Mouse (Mus musculus): Measurements from ENCODE around the gene Ulk4.
"Not testable (repeated sequence)": the region's sequence is repeated elsewhere in the genome, so short reads cannot be mapped to it uniquely, and the experiment has no call there.

Gene Ulk4

DNA sequence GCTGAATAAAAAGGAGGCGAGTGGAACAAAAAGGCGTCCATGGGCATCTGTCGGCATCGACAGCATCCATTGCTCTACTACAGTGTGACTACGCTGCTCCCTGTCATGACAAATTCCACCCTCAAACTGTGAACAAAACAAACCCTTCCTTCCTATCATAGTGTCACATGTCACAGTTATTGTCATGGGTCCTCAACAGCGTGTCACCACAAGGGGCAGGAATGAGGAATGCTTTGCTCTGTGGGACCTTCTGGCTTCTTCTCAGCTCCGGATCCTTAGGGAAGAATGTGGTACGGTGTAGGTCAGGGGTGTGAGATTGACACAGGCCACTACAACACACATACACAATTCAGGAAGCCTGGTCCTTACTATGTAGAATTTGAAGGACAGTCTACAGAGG, 218.5 kb downstream of the Ulk4 start:
- DNase-seq = no peak

GRCm38 (mm10) chr9:121058116-121058515, 218.9 kb downstream of the Ulk4 start:
- DNase-seq = no peak

DNA sequence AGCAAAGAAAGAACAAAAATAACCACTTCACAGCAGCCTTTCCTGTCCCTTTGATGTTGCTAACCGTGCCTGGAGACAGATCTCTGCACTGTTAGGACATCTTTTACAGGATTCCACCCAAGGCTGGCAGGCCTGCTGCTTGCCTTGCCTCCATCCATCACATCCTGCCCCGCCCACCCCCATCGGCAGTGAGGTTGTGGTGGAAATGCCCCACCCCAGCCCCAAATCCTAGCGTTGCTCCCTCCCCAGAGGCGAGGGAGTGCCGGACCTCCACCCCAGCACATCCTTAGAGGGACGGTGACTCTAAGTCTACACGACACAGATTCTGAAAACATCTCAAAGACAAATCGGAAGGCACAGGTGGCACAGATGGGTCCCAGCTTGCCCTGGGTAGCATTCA, 219.6 kb downstream of the Ulk4 start:
- no peak for DNase-seq

GRCm38 (mm10) chr9:121056526-121056925, 220.5 kb downstream of the Ulk4 start:
- DNase-seq = no peak

DNA sequence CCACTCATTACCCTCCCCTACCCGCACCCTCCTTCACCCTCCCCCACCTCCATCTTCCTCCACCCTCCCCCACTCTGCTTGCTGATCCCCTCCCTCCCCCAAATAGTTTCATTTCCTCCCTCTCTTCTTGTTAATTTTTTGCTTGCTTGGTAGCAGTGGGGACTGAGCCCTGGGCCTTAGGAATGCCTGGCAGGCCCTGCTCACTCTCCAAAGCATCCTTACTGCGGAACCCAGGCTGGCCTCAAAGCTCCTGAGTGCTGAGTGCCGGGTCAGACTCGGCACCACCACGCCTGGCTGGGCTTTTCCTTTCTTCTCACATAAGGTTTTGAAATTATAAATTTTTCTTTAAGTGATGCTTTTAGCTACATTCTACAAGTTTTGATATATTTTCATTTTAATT, 221.0 kb downstream of the Ulk4 start:
- DNase-seq = no peak

DNA sequence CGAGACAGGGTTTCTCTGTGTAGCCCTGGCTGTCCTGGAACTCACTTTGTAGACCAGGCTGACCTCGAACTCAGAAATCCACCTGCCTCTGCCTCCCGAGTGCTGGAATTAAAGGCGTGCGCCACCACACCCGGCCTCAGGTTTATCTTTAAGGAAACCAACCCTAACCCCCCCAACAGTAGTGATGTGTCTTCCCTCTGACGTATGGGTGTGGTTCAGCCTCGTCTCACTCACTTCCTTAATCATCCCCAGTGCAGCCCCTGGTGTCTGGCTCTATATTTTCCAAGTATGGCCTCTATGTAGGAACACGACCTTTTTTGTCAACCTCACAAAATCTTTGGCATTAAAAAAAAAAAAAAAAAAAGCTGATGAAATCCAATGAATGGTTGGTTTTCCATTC, 231.3 kb downstream of the Ulk4 start:
- DNase-seq = not testable (repeated sequence)

GRCm38 (mm10) chr9:121044471-121045206, 232.4 kb downstream of the Ulk4 start:
- DNase-seq = no peak

- DNase-seq = no peak
These were observed 234.0 kb downstream of the Ulk4 start for GRCm38 (mm10) chr9:121043021-121043420.

- DNase-seq = no peak
These were observed 238.6 kb downstream of the Ulk4 start for GRCm38 (mm10) chr9:121038396-121038795.

GRCm38 (mm10) chr9:121037975-121038374, 239.0 kb downstream of the Ulk4 start:
- DNase-seq = no peak

DNA sequence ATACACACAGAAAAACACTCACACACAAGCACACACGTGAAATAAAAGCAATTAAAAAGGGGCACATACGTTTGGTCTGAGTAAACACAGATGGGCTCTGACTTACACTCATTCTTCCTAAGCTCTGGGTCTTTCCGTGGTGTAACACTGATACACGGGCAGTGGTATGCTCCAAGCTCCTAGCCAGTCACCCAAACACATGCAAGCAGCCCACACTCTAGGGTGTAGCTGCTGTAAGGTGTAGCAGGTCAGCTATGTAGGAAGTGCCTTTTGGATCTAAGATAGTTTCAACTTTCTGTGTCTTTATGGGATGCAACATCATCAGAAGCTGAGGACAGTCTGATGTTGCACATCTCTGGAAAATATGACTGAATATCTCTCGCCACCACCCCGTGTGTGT, 241.7 kb downstream of the Ulk4 start:
- DNase-seq = no peak

GRCm38 (mm10) chr9:121033596-121033995, 243.4 kb downstream of the Ulk4 start:
- no peak for DNase-seq

DNA sequence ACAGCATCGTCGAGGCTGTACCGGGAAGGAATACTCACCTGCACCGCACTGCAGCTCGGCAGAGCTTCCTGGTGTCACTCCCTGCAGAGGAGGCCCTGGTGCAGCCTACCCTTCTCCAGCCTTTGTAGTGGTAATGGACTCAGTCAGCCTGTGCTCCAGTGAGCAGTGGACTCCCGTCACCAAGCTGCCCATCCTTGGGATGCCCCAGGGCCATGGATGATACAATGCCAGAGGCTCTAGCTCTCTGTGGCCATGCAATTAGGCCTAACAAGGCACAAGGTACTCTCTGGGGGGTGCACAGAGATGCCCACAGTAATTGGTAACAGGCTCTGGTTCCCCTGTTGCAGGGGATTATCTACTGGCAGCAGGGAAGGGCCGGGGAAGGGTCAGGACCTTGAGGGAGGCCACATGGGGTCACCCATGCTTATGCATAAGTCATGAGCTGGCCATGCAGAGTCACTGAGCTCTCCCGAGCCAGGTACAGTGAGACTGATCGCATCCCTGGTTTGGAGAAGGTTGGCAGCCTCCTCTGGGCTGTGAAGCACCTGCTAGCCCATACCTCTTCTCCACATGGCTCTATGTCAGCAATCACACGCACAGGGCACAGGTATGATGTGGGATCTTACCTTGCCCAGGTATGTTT, 244.6 kb downstream of the Ulk4 start:
- DNase-seq = no peak

GRCm38 (mm10) chr9:121030949-121031348, 246.0 kb downstream of the Ulk4 start:
- no peak for DNase-seq

GRCm38 (mm10) chr9:121029786-121030185, 247.2 kb downstream of the Ulk4 start:
- no peak for DNase-seq

DNA sequence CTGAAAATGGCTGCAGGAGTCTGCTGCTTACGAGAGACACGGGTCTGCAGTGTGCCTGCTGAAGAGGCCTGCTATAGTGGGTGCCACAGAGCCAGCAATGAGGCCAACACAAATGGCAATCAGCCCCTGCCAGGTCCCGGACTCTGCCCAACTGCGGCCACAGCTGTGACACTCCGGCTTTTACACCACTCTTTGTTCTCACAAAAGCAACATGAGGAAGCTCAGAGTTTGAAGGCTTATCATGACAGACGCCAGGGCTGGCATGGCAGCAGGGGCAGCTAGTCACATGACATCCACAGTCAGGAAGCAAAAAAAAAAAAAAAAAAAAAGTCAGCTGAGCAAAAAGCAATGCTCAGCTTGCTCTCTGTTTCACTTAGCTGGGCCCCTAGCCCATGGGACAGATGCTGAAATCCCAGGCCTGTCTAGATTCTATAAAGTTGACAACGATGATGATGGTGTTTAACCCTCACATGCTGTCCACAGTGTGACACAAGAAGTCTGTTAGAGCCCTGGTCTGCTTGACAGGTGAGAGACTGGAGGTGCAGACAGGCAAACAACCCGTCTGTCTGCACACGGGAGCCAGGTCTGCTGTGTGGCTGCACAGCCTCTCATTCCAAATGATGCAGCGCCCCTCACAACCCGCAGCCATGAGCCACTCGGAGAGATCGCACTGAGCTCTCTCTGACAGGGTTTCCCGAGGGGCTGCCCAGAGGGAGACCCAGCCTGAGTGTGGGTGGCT, 253.3 kb downstream of the Ulk4 start:
- no peak for DNase-seq

GRCm38 (mm10) chr9:121020360-121020759, 256.6 kb downstream of the Ulk4 start:
- no peak for DNase-seq

DNA sequence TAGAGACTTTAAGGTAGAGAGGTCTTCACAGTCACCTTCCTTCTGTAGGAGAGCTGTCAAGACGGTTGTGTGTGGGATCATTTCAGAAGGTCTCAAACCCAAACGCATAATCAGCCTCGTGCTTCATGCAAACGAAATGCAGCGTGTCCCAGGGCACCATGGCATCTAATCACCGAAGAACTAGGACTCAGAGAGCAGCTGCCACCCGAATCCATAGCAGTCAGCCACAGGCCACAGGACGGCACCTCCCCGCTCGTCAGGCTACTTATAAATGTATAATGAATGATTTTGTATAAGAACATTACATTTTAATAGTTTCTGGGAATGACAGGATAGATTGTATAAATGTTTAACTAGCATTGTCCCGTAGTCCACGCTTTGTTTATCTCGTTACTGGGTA, 257.1 kb downstream of the Ulk4 start:
- DNase-seq = no peak

- DNase-seq = no peak
These were observed 258.3 kb downstream of the Ulk4 start for GRCm38 (mm10) chr9:121018524-121019315.

DNA sequence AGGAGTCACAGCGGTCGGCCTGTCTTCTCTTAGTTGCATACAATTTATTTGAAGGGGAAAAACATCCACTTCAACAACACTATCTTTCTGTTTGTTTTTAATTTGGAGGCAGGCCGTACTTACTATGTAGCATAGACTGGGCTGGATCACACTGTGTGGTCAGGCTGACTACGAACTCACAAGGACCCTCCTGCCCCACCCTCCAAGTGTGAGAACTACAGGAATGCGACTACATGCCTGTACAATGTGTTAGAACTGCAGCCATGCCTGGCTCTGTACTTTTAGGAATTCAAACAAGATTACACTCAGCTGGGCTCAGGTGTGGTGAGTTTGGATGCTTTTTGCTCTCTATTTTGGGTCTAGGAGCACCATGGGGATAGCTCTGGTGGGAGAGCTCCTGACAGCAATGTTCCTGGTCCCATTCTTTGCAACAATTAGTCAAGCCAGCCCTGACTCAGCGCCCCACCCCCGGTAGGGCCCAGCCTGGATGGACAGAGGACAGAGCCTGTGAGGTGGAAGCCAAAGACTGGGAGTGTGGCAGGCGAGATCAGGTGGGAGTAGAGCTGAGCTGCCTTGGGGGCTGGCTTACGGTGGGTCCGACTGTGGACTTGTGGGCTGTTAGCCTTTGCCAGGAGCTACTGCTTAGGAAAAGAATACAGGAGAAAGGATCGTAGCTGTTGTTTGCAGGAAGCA, 261.0 kb downstream of the Ulk4 start:
- DNase-seq = no peak

- no peak for DNase-seq
These were observed 265.5 kb downstream of the Ulk4 start for GRCm38 (mm10) chr9:121011540-121011939.

- no peak for DNase-seq
These were observed 266.5 kb downstream of the Ulk4 start for GRCm38 (mm10) chr9:121010544-121010943.

DNA sequence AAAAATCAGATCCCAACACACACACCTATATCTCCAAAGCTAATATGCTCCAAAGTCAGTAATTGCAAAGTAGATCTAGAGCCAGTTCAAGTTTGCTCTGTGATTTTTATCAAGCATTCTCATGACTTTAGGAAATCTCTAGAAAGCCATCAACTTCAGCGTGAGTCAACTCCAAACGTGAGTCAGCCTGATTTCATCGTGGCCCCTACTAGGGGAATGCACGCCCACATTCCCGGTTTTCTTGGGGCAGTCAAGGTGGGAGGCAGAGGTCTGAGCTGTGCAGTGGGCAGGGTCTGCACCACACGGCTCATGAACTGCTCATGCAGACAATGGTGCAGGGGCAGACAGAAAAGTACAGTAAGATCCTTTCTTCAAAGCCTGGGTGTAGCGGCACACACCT, 271.0 kb downstream of the Ulk4 start:
- DNase-seq = no peak

All from right cerebral cortex, postnatal 14 days (tissue).